Mouse (Mus musculus): ENCODE measurements around the gene Efhc2. TPM values are rescaled to one million over a fixed set of nuclear protein-coding genes. Genes with fewer than 3 reads are reported as not detected.

Efhc2 gene
- polyA plus RNA-seq (2015; fragmentation: Nextera tagmentation; extraction: Ambion mirVana): 0.03 TPM in 1 of 2 replicates, not detected in the other

DNA sequence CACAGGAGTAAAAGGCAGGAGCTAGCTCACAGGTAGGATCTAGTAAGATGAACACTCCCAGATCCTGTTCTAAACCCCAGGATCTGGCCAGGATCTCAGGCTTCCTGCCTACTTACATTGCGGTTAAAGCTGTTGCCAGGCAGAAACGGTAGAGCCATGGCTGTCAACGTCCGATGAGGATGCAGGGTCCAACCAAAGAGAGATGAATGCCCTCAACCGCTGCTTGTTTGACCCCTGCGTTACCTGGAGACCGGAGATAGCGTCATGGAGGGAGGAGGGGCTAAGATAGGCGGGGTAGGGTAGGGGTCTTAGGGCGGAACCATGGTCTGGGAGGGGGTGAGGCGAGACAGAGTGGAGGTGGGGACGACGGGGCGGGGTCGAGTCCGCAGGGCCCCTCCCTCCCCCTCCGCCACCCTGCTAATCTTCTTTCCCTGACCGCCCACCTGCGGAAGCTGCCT is at the start of gene Efhc2:
Gene Efhc2 (minus strand): TSS at position 243 of the 458 bp plus-strand sequence.
- peak within 1 kb of the TSS; percentile 30 for H3K4me3 ChIP-seq (replicated peaks)
- H3K9ac ChIP-seq: no peak within 1 kb of the TSS
- DNase-seq (no peak), ATAC-seq (ENCODE audit: low read depth) (no peak)
- peak within 1 kb of the TSS; percentile 40 for H3K4me2 ChIP-seq
- 7% methylated on average over 11 of the region's 19 CpGs for WGBS (ENCODE audit: insufficient replicate concordance)
- no peak within 1 kb of the TSS for H3K27ac ChIP-seq
- H3K9me3 ChIP-seq (replicated peaks): no peaks in the 10 kb centered on the region
- H3K27me3 ChIP-seq: no peaks in the 10 kb centered on the region
- H3K36me3 ChIP-seq: no peaks in the 10 kb centered on the region
- no peaks in the 10 kb centered on the region for H3K4me1 ChIP-seq (replicated peaks)

DNA sequence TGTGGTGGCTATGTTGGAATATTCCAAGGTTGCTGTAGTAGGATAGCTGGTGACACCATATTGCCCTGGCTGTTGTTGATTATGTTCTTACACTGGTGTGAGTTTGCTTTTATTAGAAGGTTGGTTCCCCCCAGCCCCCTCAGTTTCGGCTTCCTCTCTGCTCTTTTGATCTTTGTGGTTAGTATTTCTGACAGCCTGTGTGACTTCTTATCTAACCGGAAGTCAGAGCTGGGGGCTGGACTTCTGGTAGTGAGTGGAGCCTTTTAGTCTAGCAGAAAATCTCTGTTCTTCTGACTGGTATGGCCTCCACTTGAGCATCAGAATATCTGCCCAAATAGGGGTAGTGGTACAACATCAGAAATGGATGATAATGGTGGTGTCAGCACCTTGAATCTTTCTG is 45.9 kb upstream of the Efhc2 start:
- H3K4me2 ChIP-seq: no peak overlapping the region
- no peak for ATAC-seq (ENCODE audit: low read depth)

DNA sequence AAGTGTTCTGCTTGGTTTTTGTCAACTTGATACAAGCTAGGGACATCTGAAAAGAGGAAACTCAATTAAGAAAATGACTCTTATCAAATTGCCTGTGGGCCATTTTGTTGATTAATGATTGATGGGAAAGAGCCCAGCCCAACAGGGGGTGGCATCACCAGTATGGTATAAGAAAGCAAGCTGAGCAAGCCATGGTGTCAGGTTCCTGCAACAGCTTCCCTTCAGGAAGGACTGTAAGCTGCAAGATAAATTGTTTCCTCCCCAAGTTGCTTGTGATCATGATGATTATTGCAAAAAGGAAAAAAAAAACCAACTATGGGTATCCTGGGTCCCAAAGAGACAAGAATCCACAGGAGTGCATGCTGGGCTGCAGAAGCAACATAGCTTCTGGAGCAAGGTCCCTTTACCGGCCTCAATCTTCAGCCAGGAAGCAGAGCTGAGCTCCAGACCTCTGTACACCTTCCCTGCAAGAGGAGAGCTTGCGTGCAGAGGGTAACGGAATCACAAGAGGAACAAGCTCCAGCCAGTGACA is 18.8 kb downstream of the Efhc2 start:
- Histone ChIP-seq H3K9ac (no peak overlapping the region), H3K4me2 (no peak overlapping the region), H3K27ac (no peak overlapping the region), H3K4me1 (replicated peaks) (no peaks in the 10 kb centered on the region), H3K4me3 (replicated peaks) (no peak overlapping the region), H3K9me3 (replicated peaks) (no peaks in the 10 kb centered on the region), H3K36me3 (no peaks in the 10 kb centered on the region), H3K27me3 (no peaks in the 10 kb centered on the region)
- no peak for DNase-seq
- 22% methylated on average over 3 of the region's 3 CpGs for WGBS (ENCODE audit: insufficient replicate concordance)
- ATAC-seq (ENCODE audit: low read depth): no peak

More for the DNA sequence above, 45.9 kb upstream of the Efhc2 start:
- Histone ChIP-seq H3K36me3 (no peaks in the 10 kb centered on the region), H3K9me3 (replicated peaks) (no peaks in the 10 kb centered on the region), H3K27ac (no peak overlapping the region), H3K27me3 (no peaks in the 10 kb centered on the region), H3K4me1 (replicated peaks) (no peaks in the 10 kb centered on the region), H3K9ac (no peak overlapping the region), H3K4me3 (replicated peaks) (no peak overlapping the region)
- 32% methylated on average over 2 of the region's 2 CpGs for WGBS (ENCODE audit: insufficient replicate concordance)
- DNase-seq: no peak

DNA sequence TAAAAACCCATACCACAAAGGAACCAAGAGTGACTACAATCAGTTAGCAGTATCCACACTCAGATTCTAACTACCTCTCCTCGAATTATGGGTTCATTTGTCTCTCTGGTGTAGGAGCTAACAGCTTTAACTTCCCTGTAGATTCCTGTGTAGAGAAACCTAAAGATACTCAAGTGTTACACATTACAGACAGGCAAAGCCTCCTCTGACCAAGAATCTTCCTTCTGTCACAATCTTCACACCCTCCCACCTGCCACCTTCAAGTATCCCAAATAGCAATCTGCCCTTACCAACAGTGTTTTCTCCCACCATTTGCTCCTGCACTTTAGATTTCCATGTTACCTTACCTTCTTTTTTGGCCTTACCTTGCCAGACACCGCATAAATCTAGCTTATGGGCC is 35.3 kb downstream of the Efhc2 start:
- WGBS (ENCODE audit: insufficient replicate concordance): 31% methylated on average over 2 of the region's 2 CpGs
- Histone ChIP-seq H3K9ac (no peak overlapping the region), H3K4me1 (replicated peaks) (no peaks in the 10 kb centered on the region), H3K27ac (no peak overlapping the region), H3K4me3 (replicated peaks) (no peak overlapping the region), H3K36me3 (no peaks in the 10 kb centered on the region), H3K4me2 (no peak overlapping the region), H3K27me3 (no peaks in the 10 kb centered on the region), H3K9me3 (replicated peaks) (no peaks in the 10 kb centered on the region)
- DNase-seq (no peak), ATAC-seq (ENCODE audit: low read depth) (no peak)

DNA sequence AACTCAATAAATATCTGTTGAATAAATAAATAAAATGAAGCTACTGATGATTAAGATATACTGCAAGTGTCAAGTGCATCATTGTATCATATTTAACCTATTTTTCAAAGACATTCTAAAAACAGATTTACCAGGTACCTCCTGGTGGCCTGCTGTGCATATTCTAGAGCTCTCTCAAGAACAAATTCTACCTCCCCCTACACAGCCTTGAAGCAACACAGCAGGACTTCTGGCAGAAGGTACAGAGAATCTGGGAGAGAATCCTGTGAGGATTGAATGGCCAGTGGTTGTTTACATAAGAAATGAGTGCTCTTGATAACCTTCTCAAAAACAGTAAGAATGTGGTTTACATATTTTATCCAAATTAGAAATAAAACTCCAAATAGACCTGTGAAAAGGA is 94.0 kb downstream of the Efhc2 start:
- DNase-seq (no peak), ATAC-seq (ENCODE audit: low read depth) (no peak)
- Histone ChIP-seq H3K9ac (no peak overlapping the region), H3K27me3 (no peaks in the 10 kb centered on the region), H3K4me1 (replicated peaks) (no peaks in the 10 kb centered on the region), H3K27ac (no peak overlapping the region), H3K9me3 (replicated peaks) (no peaks in the 10 kb centered on the region), H3K36me3 (no peaks in the 10 kb centered on the region), H3K4me3 (replicated peaks) (no peak overlapping the region), H3K4me2 (no peak overlapping the region)

DNA sequence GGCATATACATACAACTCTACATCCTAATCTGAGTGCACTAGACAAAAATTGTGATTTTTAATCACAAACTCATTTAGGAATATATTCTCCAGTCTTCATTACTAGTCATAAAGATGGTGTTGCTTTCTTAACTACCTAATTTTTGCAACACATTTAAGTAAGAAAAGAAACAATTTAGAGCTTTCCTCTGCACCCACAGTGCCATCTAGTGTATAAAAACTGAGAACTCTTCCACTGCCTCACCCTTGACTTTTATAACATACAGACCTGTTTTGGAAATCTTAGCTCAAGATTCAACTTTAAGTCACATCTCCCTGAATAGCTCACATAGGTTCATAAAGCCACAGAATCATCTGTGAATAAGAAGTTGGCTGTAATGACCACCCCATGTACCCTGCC is 101.7 kb downstream of the Efhc2 start:
- Histone ChIP-seq H3K9ac (no peak overlapping the region), H3K4me1 (replicated peaks) (no peaks in the 10 kb centered on the region)
- no peak for DNase-seq

DNA sequence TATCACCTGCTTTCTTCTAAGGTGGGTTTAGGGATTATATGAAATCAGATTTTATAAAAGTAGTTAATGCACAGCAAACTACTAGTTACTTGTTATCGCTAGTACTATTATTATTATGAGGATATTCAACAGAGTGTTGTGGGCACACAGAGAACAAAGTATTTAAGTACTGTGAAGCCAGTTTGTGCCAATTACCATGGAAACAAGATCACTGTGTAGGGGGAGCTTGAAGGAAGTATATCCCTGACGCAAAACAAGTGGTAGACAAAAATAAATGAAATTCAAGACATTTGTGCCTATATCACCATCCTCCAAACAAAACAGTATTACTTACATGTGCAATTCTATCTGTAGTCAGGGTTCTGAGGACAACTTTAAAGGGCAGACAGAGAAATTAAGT is 105.7 kb downstream of the Efhc2 start:
- H3K4me1 ChIP-seq (replicated peaks): no peaks in the 10 kb centered on the region
- H3K4me3 ChIP-seq (replicated peaks): no peak overlapping the region
- no peaks in the 10 kb centered on the region for H3K9me3 ChIP-seq (replicated peaks)
- ATAC-seq (ENCODE audit: low read depth) (no peak), DNase-seq (no peak)
- no peak overlapping the region for H3K4me2 ChIP-seq
- 60% methylated on average over 2 of the region's 2 CpGs for WGBS (ENCODE audit: insufficient replicate concordance)
- H3K27ac ChIP-seq: no peak overlapping the region
- H3K36me3 ChIP-seq: no peaks in the 10 kb centered on the region
- no peaks in the 10 kb centered on the region for H3K27me3 ChIP-seq
- no peak overlapping the region for H3K9ac ChIP-seq

More for the DNA sequence above, 101.7 kb downstream of the Efhc2 start:
- Histone ChIP-seq H3K4me3 (replicated peaks) (no peak overlapping the region), H3K9me3 (replicated peaks) (no peaks in the 10 kb centered on the region), H3K4me2 (no peak overlapping the region), H3K27ac (no peak overlapping the region), H3K36me3 (no peaks in the 10 kb centered on the region), H3K27me3 (no peaks in the 10 kb centered on the region)
- no peak for ATAC-seq (ENCODE audit: low read depth)

DNA sequence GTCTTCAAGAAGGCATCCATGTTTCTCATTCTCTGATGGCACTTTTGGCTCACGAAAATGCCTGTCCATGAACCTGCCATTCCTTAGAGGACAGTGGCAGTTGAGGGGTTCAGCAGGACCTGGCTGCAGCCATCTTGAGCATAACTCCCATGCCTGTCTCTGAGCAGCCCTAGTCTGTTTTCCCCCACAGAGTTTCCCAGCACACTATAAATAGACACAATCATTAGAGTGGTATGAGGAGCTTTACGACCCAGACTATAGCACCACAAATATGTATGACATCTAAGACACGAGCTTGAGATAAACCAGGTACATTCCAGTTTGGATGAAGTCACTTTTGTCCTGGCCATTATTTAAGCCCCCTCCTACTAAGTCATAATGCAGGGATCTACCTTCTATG is 143.4 kb downstream of the Efhc2 start:
- Histone ChIP-seq H3K4me3 (replicated peaks) (no peak overlapping the region), H3K9ac (no peak overlapping the region), H3K27ac (no peak overlapping the region), H3K27me3 (no peaks in the 10 kb centered on the region), H3K4me2 (no peak overlapping the region), H3K9me3 (replicated peaks) (no peaks in the 10 kb centered on the region), H3K4me1 (replicated peaks) (no peaks in the 10 kb centered on the region), H3K36me3 (no peaks in the 10 kb centered on the region)
- ATAC-seq (ENCODE audit: low read depth) (no peak), DNase-seq (no peak)
- 44% methylated on average over 3 of the region's 3 CpGs for WGBS (ENCODE audit: insufficient replicate concordance)

DNA sequence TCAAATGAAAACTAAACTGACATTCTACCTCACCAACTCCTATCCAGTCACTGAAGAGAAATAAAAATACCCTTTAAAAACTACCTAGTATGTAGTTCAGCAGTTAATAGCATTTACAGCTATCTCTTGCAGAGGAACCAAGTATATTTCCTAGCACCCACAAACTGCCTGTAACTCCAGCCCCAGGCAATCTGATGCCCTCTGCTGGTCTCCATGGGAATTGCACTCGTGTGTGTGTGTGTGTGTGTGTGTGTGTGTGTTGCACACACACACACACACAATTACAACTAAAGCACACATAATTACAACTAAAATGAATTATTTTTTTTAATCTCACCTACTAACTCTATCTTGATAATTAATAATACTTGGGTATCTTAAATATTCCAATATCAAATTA is 153.5 kb downstream of the Efhc2 start:
- no peaks in the 10 kb centered on the region for H3K27me3 ChIP-seq
- ATAC-seq (ENCODE audit: low read depth) (no peak), DNase-seq (no peak)
- 11% methylated on average over 1 of the region's 1 CpGs for WGBS (ENCODE audit: insufficient replicate concordance)
- H3K4me3 ChIP-seq (replicated peaks): no peak overlapping the region
- no peaks in the 10 kb centered on the region for H3K36me3 ChIP-seq
- no peaks in the 10 kb centered on the region for H3K9me3 ChIP-seq (replicated peaks)
- H3K4me2 ChIP-seq: no peak overlapping the region
- H3K27ac ChIP-seq: no peak overlapping the region
- H3K9ac ChIP-seq: no peak overlapping the region
- H3K4me1 ChIP-seq (replicated peaks): no peaks in the 10 kb centered on the region

All from liver, embryonic 13.5 days (tissue).